Comparison of ENCODE assay signal across 12 mouse cellular contexts in genomic region chr11:69945997-69946891, GRCm38 (mm10). TPM values are rescaled to one million over a fixed set of nuclear protein-coding genes. Genes with fewer than 3 reads are reported as not detected.
DNase-seq lines count a peak whose midpoint lies in the region; ATAC-seq and TF ChIP-seq lines count a peak whose summit lies in the region.
"Had no signal": no experiment of that assay in that cellular context is flagged by ENCODE, and none has a peak within 500 bp of the region (broad histone marks: within the 10 kb centered on the region; RNA-seq: fewer than 3 reads in every experiment).

No protein-coding gene starts in this region.

- no peak overlapping the region for H3K4me2 ChIP-seq in forebrain, embryonic 16.5 days (ENCODE audit: low read length)
- peak overlapping the region; percentile 69 for H3K4me2 ChIP-seq in lung, embryonic 14.5 days
- H3K4me2 ChIP-seq in intestine, embryonic 16.5 days (ENCODE audit: low read depth, low read length) = peak overlapping the region; percentile 83

- no peaks in the 10 kb centered on the region for H3K9me3 ChIP-seq in forebrain, embryonic 10.5 days
- no peaks in the 10 kb centered on the region for H3K9me3 ChIP-seq in forebrain, embryonic 16.5 days (ENCODE audit: control insufficient read depth, low read length)
- H3K9me3 ChIP-seq in lung, embryonic 14.5 days (ENCODE audit: low read depth, low read length) = no peaks in the 10 kb centered on the region
- H3K9me3 ChIP-seq in intestine, embryonic 16.5 days (ENCODE audit: control insufficient read depth, low read length) = no peaks in the 10 kb centered on the region

- intact Hi-C loops in left cerebral cortex, postnatal 25 days (cut with DNase I) = no loop called here

- H3K27me3 ChIP-seq in forebrain, embryonic 10.5 days (ENCODE audit: poor library complexity, severe bottlenecking) = 0 out of 2 replicates have a peak, but pooled peaks cover 3% of the 10 kb centered on the region
- H3K27me3 ChIP-seq in forebrain, embryonic 16.5 days (replicated peaks; ENCODE audit: control insufficient read depth, insufficient read depth, low read length) = no peaks in the 10 kb centered on the region
- H3K27me3 ChIP-seq in lung, embryonic 14.5 days (ENCODE audit: insufficient read depth, low read length) = no peaks in the 10 kb centered on the region
- no peaks in the 10 kb centered on the region for H3K27me3 ChIP-seq in intestine, embryonic 16.5 days (replicated peaks; ENCODE audit: control insufficient read depth, insufficient read depth, low read length)

- no peak for ATAC-seq in forebrain, embryonic 16.5 days
- no peak for ATAC-seq in lung, embryonic 14.5 days (ENCODE audit: insufficient read depth)
- no peak for ATAC-seq in intestine, embryonic 16.5 days

- H3K27ac ChIP-seq in forebrain, embryonic 10.5 days = peak overlapping the region; percentile 60
- H3K27ac ChIP-seq in forebrain, embryonic 16.5 days (ENCODE audit: low read length) = no peak overlapping the region
- H3K27ac ChIP-seq in lung, embryonic 14.5 days (ENCODE audit: low read depth) = 0 out of 2 replicates have a peak overlapping the region, but pooled peaks have one; percentile 83
- H3K27ac ChIP-seq in intestine, embryonic 16.5 days (ENCODE audit: low read length) = 0 out of 2 replicates have a peak overlapping the region, but pooled peaks have one; percentile 53

- no peak for DNase-seq in forebrain, embryonic 10.5 days (ENCODE audit: extremely low spot score, low spot score)
- DNase-seq in lung, embryonic 14.5 days = no peak
- DNase-seq in lung, postnatal 36 days = no peak
- peak; percentile 65 to 66 for DNase-seq in spleen, postnatal 10 days (ENCODE audit: low spot score in 2 of 2)
- DNase-seq in left cerebral cortex, postnatal 25 days (ENCODE audit: low spot score in 2 of 2) = no peak
- DNase-seq in frontal cortex, adult 2 months (ENCODE audit: extremely low spot score in 1 of 2, low spot score in 1 of 2) = no peak
- DNase-seq: lung, adult 18-20 months; thymus, adult 18-20 months had no signal

- peak overlapping the region; percentile 60 for H3K4me3 ChIP-seq in forebrain, embryonic 10.5 days
- no peak overlapping the region for H3K4me3 ChIP-seq in forebrain, embryonic 16.5 days (replicated peaks; ENCODE audit: low read length)
- peak overlapping the region; percentile 52 for H3K4me3 ChIP-seq in lung, embryonic 14.5 days (ENCODE audit: low read depth, low read length)
- peak overlapping the region; percentile 53; the same call in 1 of the 2 replicates for H3K4me3 ChIP-seq in intestine, embryonic 16.5 days (ENCODE audit: low read length)

- no peak overlapping the region for H3K9ac ChIP-seq in forebrain, embryonic 16.5 days (replicated peaks; ENCODE audit: low read depth, low read length)
- H3K9ac ChIP-seq in lung, embryonic 14.5 days = no peak overlapping the region; the same call in 1 of the 2 replicates
- H3K9ac ChIP-seq in intestine, embryonic 16.5 days (ENCODE audit: low read depth, low read length) = 0 out of 2 replicates have a peak overlapping the region, but pooled peaks have one; percentile 21

- H3K4me1 ChIP-seq in forebrain, embryonic 10.5 days = peaks cover 40% of the 10 kb centered on the region
- H3K4me1 ChIP-seq in forebrain, embryonic 16.5 days (replicated peaks; ENCODE audit: control insufficient read depth, insufficient read depth, low read length) = peaks cover 17% of the 10 kb centered on the region
- H3K4me1 ChIP-seq in lung, embryonic 14.5 days (ENCODE audit: insufficient read depth) = peaks cover 13% of the 10 kb centered on the region; the same call in 1 of the 2 replicates
- H3K4me1 ChIP-seq in intestine, embryonic 16.5 days (ENCODE audit: control insufficient read depth, insufficient read depth, low read length) = peaks cover 6% of the 10 kb centered on the region

- H3K36me3 ChIP-seq in forebrain, embryonic 10.5 days (replicated peaks) = peaks cover 43% of the 10 kb centered on the region
- no peaks in the 10 kb centered on the region for H3K36me3 ChIP-seq in forebrain, embryonic 16.5 days (ENCODE audit: control insufficient read depth, insufficient read depth)
- peaks cover 34% of the 10 kb centered on the region; the same call in 1 of the 2 replicates for H3K36me3 ChIP-seq in lung, embryonic 14.5 days (ENCODE audit: insufficient read depth)
- H3K36me3 ChIP-seq in intestine, embryonic 16.5 days (ENCODE audit: control insufficient read depth, insufficient read depth, low read length) = no peaks in the 10 kb centered on the region; the same call in 1 of the 2 replicates

- no peak for TF ChIP-seq CTCF in lung, embryonic 14.5 days (IDR thresholded peaks at IDR 0.05; ENCODE audit: low read depth)

- WGBS in forebrain, embryonic 10.5 days = 94% methylated on average over 18 of the region's 18 CpGs
- 91% methylated on average over 18 of the region's 18 CpGs for WGBS in forebrain, embryonic 16.5 days
- WGBS in lung, embryonic 14.5 days = 88% methylated on average over 18 of the region's 18 CpGs
- 86% methylated on average over 18 of the region's 18 CpGs for WGBS in intestine, embryonic 16.5 days

RNA-seq across cellular contexts. Expression of gene Slc2a4, which starts 1.7 kb away (rescaled TPM):
- 14.2 and 15.7 TPM in 2 replicates for polyA plus RNA-seq in forebrain, embryonic 10.5 days (2016; fragmentation: Nextera tagmentation; extraction: Ambion mirVana)
- 6.6 and 6.7 TPM in 2 replicates for polyA plus RNA-seq in forebrain, embryonic 16.5 days (2015; fragmentation: Nextera tagmentation; extraction: Ambion mirVana)
- 14.9 and 19.0 TPM in 2 replicates for polyA plus RNA-seq in lung, embryonic 14.5 days (2014; fragmentation: Nextera tagmentation; extraction: Ambion mirVana)
- 21.5 and 22.6 TPM in 2 replicates for polyA plus RNA-seq in intestine, embryonic 16.5 days (2015; fragmentation: Nextera tagmentation; extraction: Ambion mirVana)
- total RNA-seq in left cerebral cortex, postnatal 25 days (2021) = 1 to 10 TPM; 2.3 to 3.5 TPM
- polyA plus RNA-seq in frontal cortex, adult 2 months (2012; rRNA removed) = 1.4 and 2.1 TPM in 2 replicates
- total RNA-seq: neutrophil, adult 5-6 weeks had no signal

RNA-seq across cellular contexts. Expression of gene Ybx2, which starts 10.6 kb away (rescaled TPM):
- polyA plus RNA-seq in forebrain, embryonic 10.5 days (2016; fragmentation: Nextera tagmentation; extraction: Ambion mirVana) = 5.7 and 6.4 TPM in 2 replicates
- polyA plus RNA-seq in forebrain, embryonic 16.5 days (2015; fragmentation: Nextera tagmentation; extraction: Ambion mirVana) = 3.3 and 3.4 TPM in 2 replicates
- 4.7 and 6.1 TPM in 2 replicates for polyA plus RNA-seq in lung, embryonic 14.5 days (2014; fragmentation: Nextera tagmentation; extraction: Ambion mirVana)
- polyA plus RNA-seq in intestine, embryonic 16.5 days (2015; fragmentation: Nextera tagmentation; extraction: Ambion mirVana) = 1.3 and 2.1 TPM in 2 replicates
- 10 to 100 TPM in 1 of 2 experiments, 1 to 10 TPM in 1; 6.1 to 10.7 TPM for total RNA-seq in left cerebral cortex, postnatal 25 days (2021)
- polyA plus RNA-seq in frontal cortex, adult 2 months (2012; rRNA removed) = 20.1 and 20.6 TPM in 2 replicates
- total RNA-seq: neutrophil, adult 5-6 weeks had no signal

RNA-seq across cellular contexts. Expression of gene Cldn7, which starts 18.3 kb away (rescaled TPM):
- polyA plus RNA-seq in forebrain, embryonic 10.5 days (2016; fragmentation: Nextera tagmentation; extraction: Ambion mirVana) = 19.7 and 21.9 TPM in 2 replicates
- polyA plus RNA-seq in forebrain, embryonic 16.5 days (2015; fragmentation: Nextera tagmentation; extraction: Ambion mirVana) = 0.84 TPM in 1 of 2 replicates, not detected in the other
- 76.7 and 86.4 TPM in 2 replicates for polyA plus RNA-seq in lung, embryonic 14.5 days (2014; fragmentation: Nextera tagmentation; extraction: Ambion mirVana)
- polyA plus RNA-seq in intestine, embryonic 16.5 days (2015; fragmentation: Nextera tagmentation; extraction: Ambion mirVana) = 1,377 and 1,415 TPM in 2 replicates
- not detected for total RNA-seq in left cerebral cortex, postnatal 25 days (2021)
- 0.10 and 0.34 TPM in 2 replicates for polyA plus RNA-seq in frontal cortex, adult 2 months (2012; rRNA removed)
- total RNA-seq: heart, postnatal 36 days had no signal

RNA-seq across cellular contexts. Expression of gene Eif5a, which starts 24.5 kb away (rescaled TPM):
- polyA plus RNA-seq in forebrain, embryonic 10.5 days (2016; fragmentation: Nextera tagmentation; extraction: Ambion mirVana) = 2,970 and 2,997 TPM in 2 replicates
- polyA plus RNA-seq in forebrain, embryonic 16.5 days (2015; fragmentation: Nextera tagmentation; extraction: Ambion mirVana) = 1,142 and 1,181 TPM in 2 replicates
- 1,945 and 2,006 TPM in 2 replicates for polyA plus RNA-seq in lung, embryonic 14.5 days (2014; fragmentation: Nextera tagmentation; extraction: Ambion mirVana)
- polyA plus RNA-seq in intestine, embryonic 16.5 days (2015; fragmentation: Nextera tagmentation; extraction: Ambion mirVana) = 1,478 and 1,683 TPM in 2 replicates
- total RNA-seq in left cerebral cortex, postnatal 25 days (2021) = 100 to 1,000 TPM; 425 to 450 TPM
- polyA plus RNA-seq in frontal cortex, adult 2 months (2012; rRNA removed) = 630 and 714 TPM in 2 replicates

RNA-seq across cellular contexts. Expression of gene Gps2, which starts 32.6 kb away (rescaled TPM):
- 92.4 and 97.3 TPM in 2 replicates for polyA plus RNA-seq in forebrain, embryonic 10.5 days (2016; fragmentation: Nextera tagmentation; extraction: Ambion mirVana)
- polyA plus RNA-seq in forebrain, embryonic 16.5 days (2015; fragmentation: Nextera tagmentation; extraction: Ambion mirVana) = 81.2 and 91.8 TPM in 2 replicates
- 67.5 and 78.6 TPM in 2 replicates for polyA plus RNA-seq in lung, embryonic 14.5 days (2014; fragmentation: Nextera tagmentation; extraction: Ambion mirVana)
- 60.0 and 63.8 TPM in 2 replicates for polyA plus RNA-seq in intestine, embryonic 16.5 days (2015; fragmentation: Nextera tagmentation; extraction: Ambion mirVana)
- 10 to 100 TPM; 26.9 to 33.2 TPM for total RNA-seq in left cerebral cortex, postnatal 25 days (2021)
- 64.6 and 69.0 TPM in 2 replicates for polyA plus RNA-seq in frontal cortex, adult 2 months (2012; rRNA removed)

Comparison
In these comparisons a context has a peak if more than half of its experiments do, and no peak if none do; other contexts are left out.
1. RNA of gene Cldn7, which starts 18.3 kb away (polyA plus RNA-seq): 1,377 to 1,415 TPM in intestine, embryonic 16.5 days, 76.7 to 86.4 TPM in lung, embryonic 14.5 days and 19.7 to 21.9 TPM in forebrain, embryonic 10.5 days; 0.84 TPM in forebrain, embryonic 16.5 days and 0.10 to 0.34 TPM in frontal cortex, adult 2 months; every median in the first group is over 10 times any median in the second.
2. DNase-seq: peak in spleen, postnatal 10 days (2 of 2); none in forebrain, embryonic 10.5 days (single experiment), lung, embryonic 14.5 days (single experiment), lung, postnatal 36 days (single experiment), left cerebral cortex, postnatal 25 days (0 of 2) and frontal cortex, adult 2 months (0 of 2).